Mouse (Mus musculus) left cerebral cortex, postnatal 14 days (tissue): ENCODE results near the gene Hspa12b. TPM values are rescaled to one million over a fixed set of nuclear protein-coding genes. Genes with fewer than 3 reads are reported as not detected.

ENCODE experiments used
- total RNA-seq, 2 experiments: library from RNA; stranded (reverse); gene quantifications; 2 replicates each; pipeline ENCODE4 v1.2.3; 2021

The Hspa12b gene
- total RNA-seq, 2 experiments from 2014 or later, result 10.2 to 10.8 TPM

Other genes starting within 250 kb of the Hspa12b start
- gene 4930402H24Rik, start 220.9 kb upstream of the Hspa12b start, total RNA-seq, result 10 to 100 TPM; 72.1 to 81.2 TPM
- gene Atrn, start 220.8 kb upstream of the Hspa12b start, total RNA-seq, result 100 to 1,000 TPM; 121 to 126 TPM
- gene Gfra4, start 84.2 kb upstream of the Hspa12b start, total RNA-seq, result 10 to 100 TPM; 52.4 to 54.2 TPM
- gene Adam33, start 63.5 kb upstream of the Hspa12b start, total RNA-seq, result 1 to 10 TPM; 2.3 to 3.7 TPM
- under 1 TPM; 0.51 to 0.59 TPM for gene Siglec1, start 40.5 kb upstream of the Hspa12b start, total RNA-seq
- gene Gm11037, start 6.2 kb downstream of the Hspa12b start, total RNA-seq, result not detected
- gene 1700037H04Rik, start 32.8 kb downstream of the Hspa12b start, total RNA-seq, result 10 to 100 TPM; 74.6 to 83.3 TPM
- gene Cenpb, start 52.8 kb downstream of the Hspa12b start, total RNA-seq, result 10 to 100 TPM; 89.7 to 97.4 TPM
- gene Cdc25b, start 59.7 kb downstream of the Hspa12b start, total RNA-seq, result 10 to 100 TPM; 11.9 to 15.4 TPM
- 10 to 100 TPM; 13.4 to 14.0 TPM for gene Spef1, start 60.0 kb downstream of the Hspa12b start, total RNA-seq
- 10 to 100 TPM; 23.9 to 26.3 TPM for gene Ap5s1, start 79.8 kb downstream of the Hspa12b start, total RNA-seq
- 1 to 10 TPM; 6.3 TPM for gene Mavs, start 106.8 kb downstream of the Hspa12b start, total RNA-seq
- gene Pank2, start 135.2 kb downstream of the Hspa12b start, total RNA-seq, result 10 to 100 TPM; 62.7 to 62.9 TPM
- gene Rnf24, start 225.6 kb downstream of the Hspa12b start, total RNA-seq, result 10 to 100 TPM; 30.3 to 32.3 TPM